Mouse (Mus musculus): Measurements from ENCODE around the gene Plppr3.

Plppr3 gene

DNA sequence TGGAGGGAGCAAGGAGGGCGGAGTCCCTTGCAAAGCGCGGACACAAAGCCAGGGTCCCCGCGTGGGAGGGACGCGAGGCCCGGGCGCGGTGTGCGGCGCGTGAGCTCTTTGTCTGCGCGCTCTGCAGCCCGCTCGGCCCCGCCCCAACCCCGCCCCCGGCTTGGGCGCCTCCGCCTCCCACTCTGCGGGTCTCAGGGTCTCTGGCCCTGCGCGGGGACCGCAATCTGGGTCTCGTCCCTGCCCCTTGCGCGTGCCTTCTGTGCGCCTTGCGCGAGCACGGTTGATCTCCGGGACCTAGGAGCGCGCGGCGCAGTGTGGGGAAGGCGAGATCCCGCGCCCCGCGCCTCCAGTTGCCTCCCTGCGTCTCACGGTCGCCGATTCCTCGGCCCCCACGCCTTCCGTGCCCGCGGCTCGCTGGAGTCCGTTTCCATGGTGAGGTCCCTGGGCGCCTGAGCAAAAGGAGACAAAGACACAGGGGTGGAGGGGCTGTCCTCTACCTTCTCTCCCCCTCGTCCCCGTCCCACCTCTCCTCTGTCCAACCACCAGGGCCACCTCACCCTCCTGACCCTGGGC, at the start of gene Plppr3, which contains the start of gene Prtn3:
Gene Plppr3, minus strand, starts transcription at position 345 of the 573 bp plus-strand sequence.
Gene Prtn3, plus strand, starts transcription at position 187 of the 573 bp plus-strand sequence.
- peak; percentile 87 for DNase-seq (ENCODE audit: extremely low spot score, low spot score)

DNA sequence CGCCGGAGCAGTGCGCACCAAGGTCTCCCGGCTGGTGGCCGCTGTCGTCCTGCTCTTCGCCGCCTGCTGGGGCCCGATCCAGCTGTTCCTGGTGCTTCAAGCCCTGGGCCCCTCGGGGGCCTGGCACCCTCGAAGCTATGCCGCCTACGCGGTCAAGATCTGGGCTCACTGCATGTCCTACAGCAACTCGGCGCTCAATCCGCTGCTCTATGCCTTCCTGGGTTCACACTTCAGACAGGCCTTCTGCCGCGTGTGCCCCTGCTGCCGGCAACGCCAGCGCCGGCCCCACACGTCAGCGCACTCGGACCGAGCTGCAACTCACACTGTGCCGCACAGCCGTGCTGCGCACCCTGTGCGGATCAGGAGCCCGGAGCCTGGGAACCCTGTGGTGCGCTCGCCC, 47.1 kb upstream of the Plppr3 start:
- no peak for DNase-seq (ENCODE audit: extremely low spot score, low spot score)

DNA sequence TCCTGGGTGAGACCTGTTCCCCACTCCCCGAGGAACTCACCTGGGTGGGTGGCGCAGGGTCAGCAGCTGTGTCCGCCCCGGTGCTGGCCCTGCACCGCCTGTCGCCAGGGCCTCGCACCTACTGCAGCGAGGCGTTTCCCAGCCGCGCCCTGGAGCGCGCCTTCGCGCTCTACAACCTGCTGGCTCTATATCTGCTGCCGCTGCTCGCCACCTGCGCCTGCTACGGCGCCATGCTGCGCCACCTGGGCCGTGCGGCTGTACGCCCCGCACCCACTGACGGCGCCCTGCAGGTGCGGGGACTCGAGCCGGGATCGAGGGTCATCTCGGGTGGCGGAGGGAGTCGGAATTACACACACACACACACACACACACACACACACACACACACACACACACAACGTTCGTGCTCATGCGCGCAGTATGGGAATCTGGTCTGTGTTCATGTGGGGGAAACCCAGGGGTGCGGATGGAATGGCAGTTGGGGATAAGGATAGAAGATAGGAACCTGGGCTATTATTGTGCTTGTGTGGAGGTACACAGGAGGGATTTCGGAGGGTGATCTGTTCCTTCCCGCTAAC, 46.6 kb upstream of the Plppr3 start, which contains the start of gene R3hdm4:
Gene R3hdm4, minus strand, starts transcription at position 251 of the 578 bp plus-strand sequence.
- no peak for DNase-seq (ENCODE audit: extremely low spot score, low spot score)

DNA sequence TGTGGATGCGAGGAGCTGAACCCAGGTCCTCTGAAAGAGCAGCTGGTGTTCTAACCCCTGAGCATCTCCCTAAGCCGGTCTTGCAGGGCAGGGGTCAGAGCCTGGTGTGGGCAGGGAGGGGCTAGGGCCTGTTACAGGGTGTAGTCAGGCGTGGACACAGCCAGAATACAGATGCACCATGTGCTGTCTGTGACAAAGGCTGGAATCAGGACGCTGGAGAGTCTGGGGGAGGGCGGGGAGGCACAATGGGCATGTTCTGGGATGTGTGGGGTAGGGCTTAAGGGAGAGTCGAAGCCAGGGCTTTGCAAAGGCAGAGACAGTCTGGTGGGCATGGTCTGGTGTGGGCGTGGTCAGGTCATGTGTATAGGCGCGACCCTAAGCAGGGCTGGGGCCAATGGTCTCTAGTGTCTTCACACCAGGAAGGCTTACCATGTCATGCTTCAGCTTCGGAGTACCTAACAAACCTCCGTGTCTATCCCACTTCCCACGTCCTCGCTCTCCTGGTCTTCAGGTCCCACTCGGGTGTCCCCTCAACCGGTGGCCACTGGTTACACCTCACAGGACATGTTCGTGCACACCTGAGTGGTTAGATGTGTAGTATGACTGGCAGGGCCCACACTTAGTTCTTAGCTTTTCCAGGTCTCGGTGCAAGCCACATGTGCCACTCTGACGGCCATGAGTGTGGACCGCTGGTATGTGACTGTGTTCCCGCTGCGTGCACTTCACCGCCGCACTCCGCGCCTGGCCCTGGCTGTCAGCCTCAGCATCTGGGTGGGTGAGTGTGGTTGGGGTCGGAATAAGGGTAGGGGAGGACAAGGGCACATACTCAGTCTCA, 45.8 kb upstream of the Plppr3 start:
- no peak for DNase-seq (ENCODE audit: extremely low spot score, low spot score)

DNA sequence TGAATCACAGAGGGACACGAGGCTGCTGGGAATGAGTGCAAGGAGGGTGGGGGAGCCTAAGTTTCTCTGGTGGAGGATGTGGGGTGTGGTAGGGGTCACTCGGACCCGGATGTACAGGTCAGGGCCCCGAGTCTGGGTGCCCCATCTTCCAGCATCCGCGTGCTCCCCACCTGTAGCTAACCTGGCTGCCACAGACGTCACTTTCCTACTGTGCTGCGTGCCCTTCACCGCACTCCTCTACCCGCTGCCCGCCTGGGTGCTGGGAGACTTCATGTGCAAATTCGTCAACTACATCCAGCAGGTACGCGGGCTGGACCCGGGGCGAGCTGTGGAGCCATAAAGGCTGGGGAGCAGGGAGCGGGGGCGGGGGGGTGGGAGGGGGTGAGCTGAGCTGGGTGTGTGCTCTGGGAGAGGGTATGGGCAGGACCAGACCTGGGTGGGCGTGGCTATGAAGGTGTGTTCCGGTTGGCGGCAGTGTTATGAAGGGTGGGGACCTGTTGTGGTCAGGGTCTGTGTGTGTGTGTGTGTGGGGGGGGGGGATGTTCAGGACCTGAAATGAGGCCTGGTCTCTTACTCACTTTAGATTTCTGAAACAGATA, 44.9 kb upstream of the Plppr3 start:
- DNase-seq (ENCODE audit: extremely low spot score, low spot score), result no peak

DNA sequence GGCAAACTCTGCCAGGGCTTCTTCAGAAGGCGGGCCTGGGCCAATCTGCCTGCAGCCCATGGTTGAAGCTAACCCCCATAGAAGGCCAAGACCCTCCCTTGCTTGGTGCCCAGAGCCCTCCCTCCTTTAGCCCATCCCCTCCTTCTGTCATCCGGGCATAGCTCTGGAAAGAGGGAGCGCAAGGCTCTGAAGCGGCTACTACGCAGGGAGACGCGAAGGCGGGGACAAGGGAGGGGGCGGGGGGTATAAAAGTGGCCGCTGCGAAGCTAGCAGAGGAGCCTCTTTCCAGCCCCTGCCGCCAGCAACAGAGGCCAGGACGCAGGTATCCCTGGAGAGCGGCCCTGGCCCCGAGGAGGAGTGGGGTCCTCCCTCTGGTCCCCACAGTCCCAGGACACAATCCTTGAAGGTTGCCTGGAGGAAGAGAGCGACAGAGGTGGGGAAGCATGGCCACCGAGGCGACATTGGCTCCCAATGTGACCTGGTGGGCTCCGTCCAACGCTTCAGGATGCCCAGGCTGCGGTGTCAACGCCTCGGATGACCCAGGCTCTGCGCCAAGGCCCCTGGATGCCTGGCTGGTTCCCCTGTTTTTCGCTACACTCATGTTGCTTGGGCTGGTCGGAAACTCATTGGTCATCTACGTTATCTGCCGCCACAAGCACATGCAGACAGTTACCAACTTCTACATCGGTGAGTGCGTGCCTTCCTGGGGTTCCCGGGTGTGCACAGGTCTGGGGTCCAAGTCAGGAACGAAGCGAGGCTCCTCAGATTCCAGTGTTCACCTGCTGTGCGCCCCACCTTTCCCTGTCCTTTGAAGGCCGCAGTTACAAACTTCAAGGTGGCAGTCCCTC, 44.0 kb upstream of the Plppr3 start:
- DNase-seq (ENCODE audit: extremely low spot score, low spot score), result no peak

DNA sequence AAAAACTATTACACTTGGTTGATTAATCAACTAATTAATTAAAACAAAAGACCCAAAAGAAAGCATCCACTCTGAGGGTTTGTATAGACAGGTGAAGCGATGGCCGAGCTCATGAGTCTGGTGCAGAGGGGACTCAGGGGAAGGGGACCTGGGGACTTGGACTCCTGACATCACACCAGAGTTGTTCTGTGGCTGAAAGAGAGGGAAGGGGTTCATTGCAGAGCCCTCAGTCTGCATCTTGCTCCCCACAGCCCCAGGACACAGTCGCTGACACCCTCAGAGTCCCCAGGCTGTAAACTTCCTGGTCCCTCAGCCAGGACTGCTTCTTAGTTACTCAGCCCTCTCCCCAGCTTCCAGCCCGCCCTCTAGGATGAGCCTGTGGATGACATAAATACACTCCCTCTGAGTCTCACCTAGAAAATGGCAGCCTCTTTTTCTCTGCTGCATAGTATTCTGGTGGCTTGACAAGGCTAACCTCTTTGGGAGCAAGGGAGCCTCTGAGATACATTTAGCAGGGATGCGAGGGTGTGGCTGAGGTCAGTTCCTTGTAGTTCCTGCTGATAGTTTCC, 43.2 kb upstream of the Plppr3 start:
- no peak for DNase-seq (ENCODE audit: extremely low spot score, low spot score)

DNA sequence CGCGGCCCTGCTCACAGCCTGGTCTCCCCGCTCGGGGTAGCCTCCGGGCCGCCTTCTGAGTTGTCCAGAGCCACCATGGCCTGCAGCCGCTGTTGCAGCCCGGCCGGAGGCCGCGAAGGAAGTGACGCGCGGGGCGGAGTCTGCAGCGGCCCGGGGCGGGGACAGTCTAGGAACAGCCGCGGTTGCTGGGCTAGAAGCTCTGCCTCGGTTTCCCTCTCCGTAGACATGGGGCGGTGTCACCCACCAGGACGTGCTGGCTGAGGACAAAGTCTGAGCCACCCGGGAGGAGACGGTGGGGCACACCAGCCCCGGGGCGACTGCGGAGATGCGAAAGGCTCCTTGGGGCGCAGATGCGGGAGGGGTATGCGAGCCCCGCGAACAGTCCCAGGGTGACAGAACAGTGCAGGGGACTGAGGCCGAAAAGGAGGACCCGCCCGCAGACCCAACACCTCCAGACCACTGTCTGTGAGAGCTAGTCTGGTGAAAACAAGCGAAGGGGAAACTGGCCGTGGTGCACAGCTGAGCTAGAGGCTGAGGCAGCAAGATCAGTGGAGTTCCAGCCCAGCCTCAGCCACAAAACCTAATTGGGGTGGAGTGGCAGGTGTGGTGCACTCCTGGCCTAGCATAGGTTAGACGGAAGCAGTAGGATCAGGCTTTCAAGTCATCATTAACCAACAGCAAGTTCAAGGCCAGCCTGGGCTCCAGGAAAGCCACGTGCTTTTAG, 42.5 kb upstream of the Plppr3 start, which contains the start of gene Kiss1r:
Gene Kiss1r, plus strand, starts transcription at position 164 of the 724 bp plus-strand sequence.
- DNase-seq (ENCODE audit: extremely low spot score, low spot score), result peak; percentile 90

DNA sequence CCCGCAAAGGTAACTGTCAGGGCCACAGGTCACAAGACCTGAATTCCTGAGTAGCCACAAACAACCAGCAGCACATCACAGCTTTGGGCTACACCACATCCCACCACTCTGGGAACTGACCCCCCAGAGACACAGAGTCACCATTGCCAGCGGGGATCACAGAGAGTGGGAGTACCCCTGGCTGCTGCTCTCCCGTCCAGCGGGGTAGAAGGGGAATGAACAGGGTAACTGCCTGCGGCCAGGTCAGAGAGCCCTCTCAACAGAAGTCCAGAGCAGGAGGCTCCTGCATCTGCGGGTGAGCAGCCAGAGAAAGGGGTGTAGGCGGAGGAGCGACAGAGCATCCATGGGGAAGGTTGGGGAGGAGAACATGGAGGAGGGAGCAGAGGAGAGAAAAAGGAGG, 41.6 kb upstream of the Plppr3 start:
- DNase-seq (ENCODE audit: extremely low spot score, low spot score), result no peak

DNA sequence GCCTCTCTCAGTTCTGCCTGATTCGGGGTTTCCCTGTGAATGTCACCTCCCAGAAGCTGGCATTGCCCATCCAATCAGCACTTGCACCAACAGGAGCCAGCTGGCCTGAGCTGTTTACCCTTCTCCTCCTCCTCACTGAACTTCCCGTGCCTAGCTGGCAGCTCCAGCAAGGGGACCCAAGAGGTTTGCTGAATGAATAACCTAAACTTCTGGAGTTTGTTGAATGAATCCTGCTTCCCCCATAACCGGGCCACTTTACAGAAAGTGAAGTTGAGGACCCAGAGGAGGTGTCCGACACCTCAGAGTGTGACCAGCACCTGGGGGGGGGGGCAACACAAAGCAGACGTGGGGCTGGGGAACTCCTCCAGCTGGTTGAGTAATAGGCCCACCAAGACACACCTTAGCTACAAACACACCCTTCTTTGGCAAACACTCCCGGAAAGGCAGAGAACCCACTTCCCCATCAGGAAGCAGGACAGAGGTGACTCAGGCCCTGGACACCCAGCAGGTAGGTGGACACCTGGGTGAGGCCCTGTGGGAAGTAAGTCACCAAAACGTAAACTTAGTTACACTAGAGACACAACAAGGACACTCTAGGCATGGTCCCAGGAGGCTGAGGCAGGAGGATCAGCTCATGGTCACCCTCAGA, 40.6 kb upstream of the Plppr3 start:
- DNase-seq (ENCODE audit: extremely low spot score, low spot score), result no peak

DNA sequence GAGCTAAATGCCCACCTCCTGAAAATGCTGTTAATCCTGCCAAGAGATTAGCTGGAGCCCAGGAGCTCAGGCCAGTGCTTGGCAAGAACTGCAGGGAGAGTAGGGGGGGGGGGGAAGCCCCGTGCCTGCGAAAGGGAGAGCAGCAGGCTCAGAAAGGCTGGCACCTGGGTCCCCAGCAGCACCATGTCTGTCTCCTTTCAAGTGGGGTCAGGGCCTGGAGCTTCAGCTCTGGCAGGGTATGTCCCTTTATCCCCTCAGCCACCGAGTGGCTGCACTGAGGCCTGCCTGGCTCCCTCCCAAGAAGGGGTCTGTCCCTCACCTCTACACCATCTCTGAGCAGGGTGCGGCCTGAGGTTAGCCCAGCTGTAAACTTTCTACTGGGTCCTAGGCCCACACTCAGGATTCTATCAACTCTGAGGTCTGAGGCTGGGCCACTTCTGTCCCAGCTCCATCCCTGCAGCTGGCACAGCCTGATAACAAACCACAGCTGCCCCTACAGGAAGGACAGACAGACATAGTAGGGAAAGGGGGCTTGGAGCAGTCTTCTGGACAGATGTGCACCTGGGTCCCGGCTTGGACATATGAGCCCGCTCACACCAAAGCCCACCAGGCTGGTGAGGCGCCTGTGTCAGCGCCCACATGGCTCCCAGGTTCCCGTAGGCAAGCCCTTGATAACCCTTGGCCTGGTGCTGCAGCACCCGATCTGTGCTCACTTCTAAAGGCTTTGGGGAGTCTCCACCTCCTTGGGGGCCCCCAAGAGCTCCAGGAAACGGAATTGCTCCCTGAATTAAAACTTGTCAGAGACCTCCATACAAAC, 39.9 kb upstream of the Plppr3 start:
- no peak for DNase-seq (ENCODE audit: extremely low spot score, low spot score)

DNA sequence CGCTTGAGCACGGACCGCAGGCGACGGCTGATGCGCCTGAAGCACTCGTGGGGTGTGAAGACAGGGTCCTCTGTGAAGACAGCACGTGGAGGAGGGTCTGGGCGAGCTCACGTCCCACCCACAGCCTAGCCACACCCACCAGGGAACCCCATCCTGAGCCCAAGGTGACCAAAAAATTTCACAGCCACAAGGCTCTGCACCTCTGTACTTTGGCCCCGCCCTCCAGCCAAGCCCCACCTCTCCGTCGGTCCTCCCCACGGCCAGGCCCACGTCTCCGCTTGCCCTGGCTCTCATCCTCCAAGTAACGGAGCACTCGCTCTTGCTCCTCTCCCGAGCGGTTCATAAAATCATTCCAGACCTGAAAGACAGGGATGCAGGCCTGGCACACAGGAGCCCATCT, 38.0 kb upstream of the Plppr3 start:
- DNase-seq (ENCODE audit: extremely low spot score, low spot score), result no peak

DNA sequence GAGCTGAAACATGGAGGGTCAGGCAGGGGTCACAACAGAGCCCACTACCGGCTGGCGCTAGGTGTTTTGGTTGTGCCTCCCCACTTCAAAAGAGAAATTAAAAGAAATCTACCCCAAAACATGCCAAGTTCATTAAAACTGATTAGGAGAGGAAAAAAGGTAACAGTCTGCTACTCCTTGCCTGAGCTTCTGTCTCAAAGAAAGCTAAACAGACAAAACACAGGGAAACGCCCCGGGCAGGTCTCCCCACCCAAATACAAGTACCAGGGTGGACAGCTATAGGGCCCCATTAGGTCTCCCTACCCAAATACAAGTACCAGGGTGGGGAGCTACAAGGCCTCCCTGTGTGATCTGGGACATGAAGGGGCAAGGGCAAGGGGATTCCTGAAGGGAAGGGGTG, 36.1 kb upstream of the Plppr3 start, which contains the start of gene Gm26602:
Gene Gm26602, plus strand, starts transcription at position 301 of the 400 bp plus-strand sequence.
- no peak for DNase-seq (ENCODE audit: extremely low spot score, low spot score)

DNA sequence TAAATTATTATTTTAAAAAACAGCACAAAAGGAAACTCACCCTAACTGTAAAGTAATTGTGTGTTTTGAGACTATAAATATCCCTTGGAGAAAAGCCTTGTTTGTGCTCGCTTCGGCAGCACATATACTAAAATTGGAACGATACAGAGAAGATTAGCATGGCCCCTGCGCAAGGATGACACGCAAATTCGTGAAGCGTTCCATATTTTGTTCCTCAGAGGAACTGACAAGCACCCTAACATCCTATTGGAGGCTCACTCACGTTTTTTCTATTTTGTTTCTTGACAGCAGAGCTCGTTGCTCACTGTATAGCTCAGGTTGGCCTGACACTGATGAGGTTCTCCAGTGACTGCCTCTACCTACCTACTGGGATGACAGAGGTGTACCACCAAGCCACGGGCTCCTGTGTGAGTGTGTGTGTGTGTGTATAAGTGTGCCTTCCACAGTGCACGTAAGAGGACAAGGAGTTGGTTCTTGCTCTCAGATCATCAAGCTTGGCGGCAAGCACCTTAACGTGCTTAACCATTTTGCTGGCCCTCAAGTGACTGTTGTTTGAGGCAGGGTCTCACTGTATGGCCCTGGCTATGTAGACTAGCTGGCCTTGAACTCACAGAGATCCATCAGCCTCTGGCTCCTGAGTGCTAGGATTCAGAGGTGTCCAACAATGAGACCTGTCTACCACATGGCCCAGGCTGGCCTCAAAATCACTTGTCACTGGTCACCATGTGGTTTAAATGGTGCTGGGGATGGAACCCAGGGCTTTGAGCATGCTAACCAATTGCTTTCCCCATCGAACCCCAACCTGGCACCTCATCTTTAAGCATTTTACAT, 34.9 kb upstream of the Plppr3 start:
- DNase-seq (ENCODE audit: extremely low spot score, low spot score), result peak; percentile 59

DNA sequence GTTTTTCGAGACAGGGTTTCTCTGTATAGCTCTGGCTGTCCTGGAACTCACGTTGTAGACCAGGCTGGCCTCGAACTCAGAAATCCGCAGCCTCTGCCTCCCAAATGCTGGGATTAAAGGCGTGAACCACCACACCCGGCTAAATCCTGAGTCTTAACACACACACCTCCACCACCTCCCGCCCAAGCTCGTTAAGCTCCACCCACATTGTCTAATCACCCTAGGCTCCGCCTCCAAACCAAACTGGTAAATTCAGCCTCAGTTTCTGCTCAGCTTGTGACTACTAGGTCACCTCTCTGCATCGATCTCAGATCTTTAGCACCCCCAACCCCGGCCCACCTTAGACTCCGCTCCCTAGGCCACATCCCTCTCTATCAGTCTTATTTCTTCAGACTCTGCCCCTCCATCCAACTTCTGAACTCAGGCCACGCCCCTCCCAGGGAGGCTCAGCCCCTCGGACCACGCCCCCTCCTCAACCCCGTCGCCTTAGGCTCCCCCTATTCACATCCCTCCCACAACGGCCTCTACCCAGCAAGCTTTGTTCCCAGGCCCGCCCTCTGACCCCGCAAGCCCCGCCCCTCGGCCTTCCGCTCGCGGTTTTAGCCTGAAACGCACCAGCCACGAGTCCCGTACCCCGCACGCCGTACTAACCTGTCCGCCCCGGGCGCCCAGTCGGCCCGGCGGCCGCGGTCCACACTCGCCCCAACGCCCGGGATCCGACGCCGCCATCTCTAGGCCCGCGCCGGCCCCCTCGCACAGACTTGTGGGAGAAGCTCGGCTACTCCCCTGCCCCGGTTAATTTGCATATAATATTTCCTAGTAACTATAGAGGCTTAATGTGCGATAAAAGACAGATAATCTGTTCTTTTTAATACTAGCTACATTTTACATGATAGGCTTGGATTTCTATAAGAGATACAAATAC, 34.0 kb upstream of the Plppr3 start, which contains the start of gene Med16:
Gene Med16, minus strand, starts transcription at position 757 of the 925 bp plus-strand sequence.
- peak; percentile 97 for DNase-seq (ENCODE audit: extremely low spot score, low spot score)

DNA sequence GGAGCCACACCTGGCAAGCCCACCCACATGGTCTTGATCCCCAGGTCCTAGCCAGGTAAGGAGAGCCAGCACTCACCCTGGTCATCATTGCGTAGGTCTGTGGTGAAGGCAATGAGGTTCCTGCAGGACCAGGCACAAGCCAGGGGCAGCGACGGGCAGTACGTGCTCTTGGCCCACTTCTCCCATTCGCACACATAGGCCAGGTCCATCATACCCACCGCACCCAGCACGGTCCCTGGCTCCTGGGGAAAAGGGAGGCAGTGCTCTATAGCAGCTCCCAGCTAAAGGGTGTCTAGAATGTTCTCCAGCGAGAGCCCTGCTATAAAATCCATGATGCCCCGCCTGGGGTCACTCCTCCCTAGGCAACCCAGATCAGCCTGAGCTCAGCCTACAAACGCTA, 33.0 kb upstream of the Plppr3 start:
- no peak for DNase-seq (ENCODE audit: extremely low spot score, low spot score)
